Mouse (Mus musculus): ENCODE results near the gene Sh3gl3.
"Not testable (repeated sequence)": the region's sequence is repeated elsewhere in the genome, so short reads cannot be mapped to it uniquely, and the experiment has no call there.

Gene Sh3gl3

DNA sequence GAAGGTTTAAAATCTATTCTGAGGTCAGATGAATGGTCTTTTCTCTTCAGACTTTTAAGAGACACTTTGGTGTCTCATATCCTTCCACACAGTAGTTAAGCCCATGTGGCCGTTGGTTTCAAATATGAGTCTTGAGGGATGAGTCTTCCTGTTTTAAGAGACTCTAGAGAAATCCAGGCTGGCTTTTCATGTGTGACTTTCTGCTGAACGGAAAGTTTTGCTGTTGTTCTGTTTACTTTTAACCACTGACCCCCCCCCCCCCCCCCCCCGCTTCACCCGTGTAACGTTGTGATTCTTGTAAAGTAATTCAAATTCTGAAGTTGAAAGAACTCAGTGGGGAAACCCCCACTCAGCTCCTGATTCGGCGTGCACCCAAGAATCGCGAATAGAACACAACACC is 61.8 kb downstream of the Sh3gl3 start:
- no peak for DNase-seq (ENCODE audit: low read depth, low spot score)

DNA sequence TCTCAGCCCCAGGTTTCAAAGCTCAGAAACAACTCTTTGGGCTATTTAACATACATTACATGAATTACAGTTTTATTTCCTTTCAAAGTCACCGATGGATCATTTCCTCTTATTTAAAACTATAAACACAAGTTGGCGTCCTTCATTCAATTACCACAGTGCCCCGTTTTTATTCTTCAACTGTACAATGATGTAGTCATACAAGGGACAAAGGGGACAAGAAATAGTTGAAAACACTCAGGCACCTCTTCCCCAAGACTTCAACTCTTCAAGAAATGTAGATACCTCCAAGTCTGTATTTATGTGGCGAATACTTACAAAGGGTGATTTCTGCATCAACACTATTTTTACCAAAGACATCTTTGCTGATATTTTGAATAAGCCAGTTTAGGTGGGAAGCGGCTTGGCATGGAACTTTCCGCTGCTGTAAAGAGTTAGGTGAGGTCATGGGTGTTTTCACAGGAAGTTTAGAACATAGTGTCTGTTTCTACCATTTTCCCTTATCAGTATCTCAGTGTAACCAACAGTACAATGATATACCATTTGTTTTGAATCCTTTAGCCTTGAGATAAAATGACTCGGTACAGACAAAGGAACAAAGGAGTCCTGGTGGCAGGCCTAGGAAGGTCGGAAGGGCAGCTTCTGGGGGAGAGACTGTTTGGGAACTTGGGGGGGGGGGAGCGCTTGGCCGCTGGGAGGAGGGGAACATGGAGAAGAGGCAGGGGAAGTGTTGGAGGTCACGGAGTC is 62.7 kb downstream of the Sh3gl3 start:
- peak; percentile 79 for DNase-seq (ENCODE audit: low read depth, low spot score)

GRCm38 (mm10) chr7:82236899-82237162 is 63.2 kb downstream of the Sh3gl3 start:
- no peak for DNase-seq (ENCODE audit: low read depth, low spot score)

DNA sequence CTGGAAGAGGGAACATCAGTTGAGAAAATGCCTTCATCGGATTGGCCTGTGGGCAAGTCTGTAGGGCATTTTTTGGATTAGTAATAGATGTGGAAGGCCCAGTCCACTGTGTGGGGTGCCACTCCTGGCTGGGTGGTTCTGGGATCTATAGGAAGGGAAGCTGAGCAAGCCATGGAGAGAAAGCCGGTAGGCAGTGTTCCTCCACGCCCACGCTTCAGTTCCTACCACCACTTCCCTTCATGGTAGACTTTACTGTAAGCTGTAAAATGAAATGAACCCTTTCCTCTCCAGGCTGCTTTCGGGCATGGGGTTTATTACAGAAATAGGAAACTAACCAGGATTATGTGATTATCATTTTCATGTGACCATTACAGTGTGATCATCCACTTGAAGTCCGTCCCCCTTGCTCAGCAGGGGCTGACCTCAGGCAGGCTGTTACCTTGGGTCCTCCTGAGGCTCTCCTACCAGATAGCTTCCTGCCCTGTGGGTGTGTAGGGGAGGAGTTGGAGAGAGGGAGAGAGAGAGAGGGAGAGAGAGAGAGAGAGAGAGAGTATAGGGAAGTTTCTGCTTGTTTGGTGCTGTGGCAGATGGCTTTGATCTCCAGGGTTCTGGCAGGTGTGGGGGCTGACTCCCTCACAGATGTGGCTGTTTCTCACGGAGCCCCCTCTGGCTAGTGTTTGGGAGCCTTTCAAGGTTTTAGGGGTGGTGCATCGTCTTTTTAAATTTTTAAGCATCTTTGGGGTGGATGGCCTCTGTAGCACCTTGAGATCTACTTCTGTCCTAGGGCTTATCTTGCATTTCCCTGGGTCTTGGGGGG is 67.0 kb downstream of the Sh3gl3 start:
- no peak for DNase-seq (ENCODE audit: low read depth, low spot score)

DNA sequence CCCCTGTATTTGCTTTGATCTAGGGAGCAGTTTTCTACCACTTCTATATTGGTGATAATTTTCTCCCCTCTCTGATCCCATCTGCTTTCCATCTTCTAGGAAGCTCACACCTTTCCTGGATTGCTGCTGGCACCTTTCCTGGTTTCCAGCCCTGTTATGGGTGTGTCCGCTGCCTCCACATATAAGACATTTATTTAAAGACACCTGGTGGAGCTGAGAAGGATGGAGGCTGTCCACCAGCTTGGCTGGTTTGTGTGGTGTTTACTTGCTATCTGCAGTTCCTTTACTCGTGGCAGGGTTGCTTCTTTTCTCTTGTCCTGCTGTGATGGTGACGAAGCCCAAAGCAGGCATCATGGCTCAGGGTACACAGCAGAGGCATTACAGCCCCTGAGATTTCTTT is 71.1 kb downstream of the Sh3gl3 start:
- no peak for DNase-seq (ENCODE audit: low read depth, low spot score)

- no peak for DNase-seq (ENCODE audit: low read depth, low spot score)
Measured at GRCm38 (mm10) chr7:82248953-82249695, 75.5 kb downstream of the Sh3gl3 start.

GRCm38 (mm10) chr7:82253309-82253708 is 79.7 kb downstream of the Sh3gl3 start:
- no peak for DNase-seq (ENCODE audit: low read depth, low spot score)

DNA sequence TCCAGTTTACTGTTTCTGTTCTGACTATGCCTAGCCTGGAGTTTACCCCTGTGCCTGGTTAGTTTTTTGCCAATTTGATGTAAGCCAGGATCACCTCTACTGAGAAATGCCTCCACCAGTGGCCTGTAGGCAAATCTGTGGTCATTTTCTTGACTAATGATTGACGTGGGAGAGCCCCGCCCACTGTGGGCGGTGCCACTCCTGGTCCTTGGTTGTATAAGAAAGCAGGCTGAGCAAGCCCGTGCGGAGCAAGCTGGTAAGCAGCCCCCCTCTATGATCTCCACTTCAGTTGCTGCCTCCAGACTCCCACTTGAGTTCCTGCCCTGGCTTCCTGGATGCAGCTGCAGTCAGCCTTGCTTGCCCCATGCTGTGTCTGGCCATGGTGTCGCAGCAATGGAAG is 83.3 kb downstream of the Sh3gl3 start:
- peak; percentile 79 for DNase-seq (ENCODE audit: low read depth, low spot score)

- peak; percentile 70 for DNase-seq (ENCODE audit: low read depth, low spot score)
Measured at GRCm38 (mm10) chr7:82257530-82257929, 83.9 kb downstream of the Sh3gl3 start.

DNA sequence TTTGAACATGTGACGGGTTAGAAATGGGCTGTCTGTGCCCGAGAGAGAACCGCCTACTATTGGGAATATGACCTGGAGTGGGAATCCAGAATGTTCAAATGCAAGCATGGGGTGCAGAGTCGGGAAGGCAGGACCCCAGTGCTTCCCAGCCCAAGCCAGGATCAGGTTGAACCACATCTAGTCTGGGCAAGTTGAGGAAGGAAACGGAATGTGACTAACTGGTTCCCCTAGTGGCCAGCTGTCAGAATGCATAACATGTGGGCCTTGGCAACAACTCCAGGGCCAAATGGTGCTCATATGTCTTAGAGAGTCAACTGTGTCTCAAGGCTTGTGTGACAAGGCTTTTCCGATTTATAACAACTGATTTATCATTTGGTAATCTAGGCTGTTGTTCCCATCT is 86.6 kb downstream of the Sh3gl3 start:
- peak; percentile 86 for DNase-seq (ENCODE audit: low read depth, low spot score)

DNA sequence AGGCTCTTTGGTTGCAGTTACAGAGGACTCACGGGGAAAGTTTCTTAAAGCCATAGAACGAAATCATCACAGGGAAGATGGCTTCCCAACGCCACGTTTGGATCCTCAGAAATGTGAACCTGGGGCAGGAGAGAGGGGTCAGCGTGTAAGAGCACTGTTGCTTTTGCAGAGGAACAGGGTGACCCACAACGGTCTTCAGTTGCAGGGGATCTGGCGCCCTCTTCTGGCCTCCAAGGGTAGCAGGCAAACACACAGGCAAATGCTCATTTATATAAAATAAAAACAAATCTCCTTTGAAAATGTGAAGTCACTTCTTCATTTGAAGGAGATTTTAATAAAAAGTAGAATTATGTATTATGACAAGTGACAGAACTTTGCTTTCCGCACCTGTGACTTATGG is 89.5 kb downstream of the Sh3gl3 start:
- peak; percentile 60 for DNase-seq (ENCODE audit: low read depth, low spot score)

GRCm38 (mm10) chr7:82264119-82264518 is 90.5 kb downstream of the Sh3gl3 start:
- peak; percentile 58 for DNase-seq (ENCODE audit: low read depth, low spot score)

DNA sequence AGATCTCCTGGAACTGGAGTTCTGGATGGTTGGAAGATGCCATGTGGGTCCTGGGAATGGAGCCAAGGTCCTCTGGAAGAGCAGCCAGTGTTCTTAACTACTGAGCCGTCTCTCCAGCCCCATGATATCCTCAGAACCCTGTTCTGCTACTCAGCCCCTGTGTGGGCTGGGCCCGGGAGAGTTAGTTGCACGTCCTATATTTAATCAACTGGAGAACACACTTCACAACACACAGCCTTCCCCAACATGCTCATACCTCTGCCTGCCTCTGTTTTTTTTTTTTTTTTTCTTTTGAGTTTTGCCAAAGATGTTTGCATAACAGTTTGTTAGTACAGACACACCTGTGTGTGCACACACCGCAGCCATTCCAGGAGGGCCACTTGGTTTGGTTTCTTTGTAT is 91.7 kb downstream of the Sh3gl3 start:
- no peak for DNase-seq (ENCODE audit: low read depth, low spot score)

DNA sequence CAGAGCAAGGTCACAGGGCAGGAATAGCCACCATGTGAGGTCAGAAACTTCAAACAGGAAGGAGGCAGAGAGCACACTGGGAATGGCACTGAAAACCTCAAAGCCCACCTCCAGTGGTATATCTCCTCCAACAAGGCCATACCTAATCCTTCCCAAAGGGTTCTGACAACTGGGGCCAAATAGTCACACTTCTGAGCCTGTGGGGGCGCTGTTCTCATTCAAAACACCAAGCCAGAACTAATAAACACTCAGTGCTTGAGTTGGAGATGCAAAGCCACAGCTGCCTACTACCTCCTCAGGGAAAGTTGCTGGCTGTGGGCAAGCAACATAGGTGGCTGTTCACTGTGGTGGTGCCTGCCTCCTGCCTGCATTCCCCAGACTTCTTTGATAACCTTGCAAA is 96.3 kb downstream of the Sh3gl3 start:
- peak; percentile 76 for DNase-seq (ENCODE audit: low read depth, low spot score)

DNA sequence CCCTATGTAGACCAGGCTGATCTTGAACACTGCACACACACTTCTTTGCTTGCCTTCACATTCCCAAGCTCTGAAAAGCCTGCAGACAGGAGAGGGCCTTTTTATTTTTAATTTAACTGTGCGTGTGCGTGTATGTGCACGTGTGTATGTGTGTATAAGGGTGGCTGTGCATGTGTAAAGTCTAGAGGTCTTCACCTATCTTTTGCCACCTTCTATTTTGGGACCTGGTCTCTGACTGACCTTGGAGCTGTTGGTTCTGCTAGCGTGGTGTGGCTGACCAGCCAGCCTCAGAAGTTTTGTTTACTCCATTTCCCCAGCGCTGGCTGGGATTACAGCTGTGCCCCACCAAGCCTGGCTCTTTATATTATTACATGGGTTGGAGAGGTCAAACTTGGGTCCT is 98.1 kb downstream of the Sh3gl3 start:
- no peak for DNase-seq (ENCODE audit: low read depth, low spot score)

DNA sequence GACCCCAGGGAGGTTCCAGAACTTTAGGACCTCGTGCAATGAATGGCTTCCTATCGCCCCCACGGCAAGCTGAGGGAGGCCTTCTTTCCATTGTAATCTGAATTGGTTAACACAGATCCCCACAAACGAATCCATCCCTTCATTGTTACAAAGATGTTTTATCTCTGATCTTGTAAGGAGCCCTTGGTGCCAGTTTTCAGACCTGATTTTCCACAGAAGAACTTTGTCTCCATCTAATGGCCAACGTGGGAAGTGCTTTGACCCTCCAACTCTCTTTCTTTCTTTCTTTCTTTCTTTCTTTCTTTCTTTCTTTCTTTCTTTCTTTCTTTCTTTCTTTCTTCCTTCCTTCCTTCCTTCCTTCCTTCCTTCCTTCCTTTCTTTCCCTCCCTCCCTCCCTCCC is 99.2 kb downstream of the Sh3gl3 start:
- not testable (repeated sequence) for DNase-seq (ENCODE audit: low read depth, low spot score)

DNA sequence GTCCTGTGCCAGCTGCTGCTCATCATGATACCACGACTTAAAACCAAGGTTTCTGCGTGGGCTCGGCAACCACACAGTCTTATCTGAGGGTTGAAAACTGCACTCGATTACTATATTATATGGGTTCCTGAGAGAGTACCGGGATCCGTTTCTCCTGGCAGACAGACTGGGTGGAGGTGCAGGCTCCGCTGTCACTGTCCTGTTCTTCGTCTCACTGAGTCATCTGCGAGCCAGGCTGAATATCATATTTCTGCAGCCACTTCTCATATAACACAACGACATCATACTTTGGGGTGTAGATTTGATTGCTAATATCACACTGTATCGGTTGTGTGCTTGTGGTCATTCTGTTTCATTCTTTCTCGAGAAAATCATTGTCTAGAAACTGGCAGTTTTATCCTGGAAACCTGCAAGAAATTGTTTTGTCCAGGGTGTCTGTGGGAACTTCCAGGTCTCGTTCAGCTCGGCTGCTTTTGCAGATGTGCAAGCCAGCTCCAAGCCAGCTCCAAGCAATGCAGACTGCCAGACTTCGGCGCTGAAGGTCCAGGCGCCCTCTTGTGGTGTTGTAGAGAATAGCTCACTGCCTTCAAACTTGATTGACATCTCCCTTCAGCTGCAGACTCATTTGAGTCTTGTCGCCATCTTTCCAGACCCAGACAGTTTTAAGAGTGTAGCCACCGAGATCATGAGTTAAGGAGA is 100.5 kb downstream of the Sh3gl3 start:
- peak; percentile 66 for DNase-seq (ENCODE audit: low read depth, low spot score)

DNA sequence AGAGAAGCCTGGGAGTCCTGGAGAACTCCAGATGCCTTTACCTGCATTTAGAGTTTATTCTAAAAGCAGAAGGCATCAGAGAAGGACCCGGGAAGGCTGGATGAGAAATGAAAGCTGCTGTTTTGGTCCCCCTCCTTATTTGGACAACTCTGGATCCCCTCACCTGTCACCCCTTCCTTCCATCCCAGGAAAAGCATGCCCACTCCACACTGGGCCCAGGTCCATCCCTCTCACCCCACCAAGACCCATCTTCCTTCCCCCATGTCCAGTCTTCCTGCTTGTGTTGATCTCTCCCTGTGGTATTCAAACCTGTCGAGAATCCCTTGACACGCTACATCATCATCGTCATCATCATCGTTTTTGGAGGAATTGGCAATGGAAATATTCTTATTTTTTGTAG is 101.3 kb downstream of the Sh3gl3 start:
- DNase-seq (ENCODE audit: low read depth, low spot score): no peak

- peak; percentile 37 for DNase-seq (ENCODE audit: low read depth, low spot score)
Measured at GRCm38 (mm10) chr7:82275529-82276204, 102.0 kb downstream of the Sh3gl3 start.

- DNase-seq (ENCODE audit: low read depth, low spot score): no peak
Measured at GRCm38 (mm10) chr7:82282011-82282410, 108.4 kb downstream of the Sh3gl3 start.

DNA sequence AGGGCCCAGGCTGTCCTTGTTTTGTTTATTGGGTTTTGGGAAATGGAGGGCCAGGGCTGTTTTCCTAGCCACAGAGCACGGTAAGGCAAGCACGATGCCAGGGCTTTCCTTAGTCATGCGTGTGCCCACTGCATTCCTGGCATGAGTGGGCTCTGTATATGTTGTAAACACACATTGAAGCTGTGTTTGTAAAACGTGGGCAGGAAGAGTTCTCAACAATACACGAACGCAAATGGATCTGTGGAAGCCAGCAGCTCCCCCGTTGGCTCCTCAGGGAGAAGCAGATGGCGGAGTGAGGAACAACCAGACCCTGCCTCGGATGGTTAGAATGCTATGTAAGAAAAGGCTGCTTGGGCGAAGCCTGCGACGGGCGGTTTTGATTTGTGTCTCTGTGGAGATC is 108.8 kb downstream of the Sh3gl3 start:
- DNase-seq (ENCODE audit: low read depth, low spot score): no peak

Data from R1 (cell line).